Mouse (Mus musculus): Measurements from ENCODE around the gene Nae1.

DNA sequence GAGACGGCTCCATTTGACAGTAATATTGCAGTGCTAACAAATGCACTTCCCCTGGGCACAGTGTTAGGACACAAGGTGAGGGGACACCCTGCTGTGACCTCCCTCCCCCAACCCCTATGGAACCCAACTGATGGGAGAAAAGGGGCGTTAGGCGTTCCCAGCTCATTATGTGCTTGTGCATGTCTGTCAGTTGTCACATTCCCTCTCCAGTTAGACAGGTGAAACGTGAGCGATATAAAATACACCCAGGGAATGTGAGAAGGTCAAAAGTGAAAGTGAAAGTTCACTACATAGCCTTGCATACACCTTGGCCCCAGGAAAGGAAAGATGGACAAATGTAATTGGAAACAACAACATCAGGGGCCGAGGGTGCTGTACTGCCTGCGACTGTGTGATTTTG lies 941 bp upstream of the Nae1 start:
- TF ChIP-seq CTCF (IDR thresholded peaks at IDR 0.05; ENCODE audit: borderline replicate concordance, extremely low read depth, insufficient read depth, insufficient read length) (no peak), POLR2A (IDR thresholded peaks at IDR 0.05; ENCODE audit: borderline replicate concordance, extremely low read depth, insufficient read depth, insufficient read length, poor library complexity, severe bottlenecking) (no peak)
